Mouse (Mus musculus): Measurements from ENCODE around the gene Ccs.

DNA sequence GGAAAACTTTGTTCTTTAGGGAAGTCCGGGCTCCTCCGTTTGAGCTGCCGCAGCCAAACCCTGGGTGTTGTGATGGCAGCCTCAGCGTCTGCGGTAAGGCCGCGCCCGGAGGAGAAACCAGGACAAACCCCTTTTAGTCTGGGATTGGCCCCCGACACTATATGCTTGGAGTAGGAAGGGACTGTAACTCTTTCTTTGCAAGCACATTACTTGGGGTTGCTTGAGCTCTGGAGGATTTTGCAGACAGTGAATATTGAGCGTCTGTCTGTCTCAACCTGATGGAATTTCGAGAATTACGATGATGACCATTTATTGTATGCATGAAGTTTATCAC, 27.3 kb downstream of the Ccs start:
- TF ChIP-seq CTCF (IDR thresholded peaks at IDR 0.05; ENCODE audit: insufficient read depth, low read length) (no peak), POLR2A (IDR thresholded peaks at IDR 0.05; ENCODE audit: borderline replicate concordance, extremely low read depth, low read depth, low read length) (no peak)

Measured in lung, adult 2 months (tissue).